Mouse (Mus musculus) forebrain, embryonic 13.5 days (tissue): Measurements from ENCODE around the gene Farsb. TPM values are rescaled to one million over a fixed set of nuclear protein-coding genes. Genes with fewer than 3 reads are reported as not detected.
A peak's percentile ranks its signal among the peaks of the same experiment; 100 is the strongest.
"Not testable (repeated sequence)": the region's sequence is repeated elsewhere in the genome, so short reads cannot be mapped to it uniquely, and the experiment has no call there.

Source experiments
- ATAC-seq: fragments of 200-750 bp; cut with Nextera tagmentation; 2 replicates; pipeline ENCODE4 v1.8.0; 2017
- H3K27ac ChIP-seq: fragments of 300-500 bp; sonication (generic); 2 replicates; pipeline ENCODE4 v1.5.1; 2015; ENCODE audit warnings: inconsistent platforms, mild to moderate bottlenecking, moderate library complexity
- H3K27me3 ChIP-seq: fragments of 300-500 bp; sonication (generic); 2 replicates; pipeline ENCODE4 v1.6.1; 2015; ENCODE audit warnings: mild to moderate bottlenecking, inconsistent platforms
- H3K36me3 ChIP-seq: fragments of 300-500 bp; sonication (generic); 2 replicates; pipeline ENCODE4 v1.6.1; 2015; ENCODE audit warnings: mild to moderate bottlenecking, inconsistent platforms; ENCODE audit not compliant: poor library complexity, severe bottlenecking
- H3K4me1 ChIP-seq: fragments of 300-500 bp; sonication (generic); 2 replicates; pipeline ENCODE4 v1.6.1; 2015; ENCODE audit warnings: inconsistent platforms
- H3K4me2 ChIP-seq: fragments of 300-500 bp; sonication (generic); 2 replicates; pipeline ENCODE4 v1.6.1; 2015; ENCODE audit warnings: inconsistent platforms, mild to moderate bottlenecking, moderate library complexity
- H3K4me3 ChIP-seq: fragments of 300-500 bp; sonication (generic); 2 replicates; pipeline ENCODE4 v1.5.1; 2015; ENCODE audit warnings: mild to moderate bottlenecking, inconsistent platforms
- H3K9ac ChIP-seq: fragments of 300-500 bp; sonication (generic); 2 replicates; pipeline ENCODE4 v1.6.1; 2015; ENCODE audit warnings: mild to moderate bottlenecking, inconsistent platforms
- H3K9me3 ChIP-seq: fragments of 300-500 bp; sonication (generic); replicated peaks from 2 replicates; pipeline ENCODE4 v1.6.1; 2016; ENCODE audit warnings: inconsistent platforms
- WGBS: fragments of 180-500 bp; shearing (Covaris S2); methylation state at CpG from one replicate; pipeline ENCODE4 v1.1.7; 2015; 5-methylcytosine and 5-hydroxymethylcytosine counted together
- polyA plus RNA-seq: library from polyadenylated mRNA; unstranded; fragments of >200 nt; fragmentation: Nextera tagmentation; extraction: Ambion mirVana; gene quantifications from 2 replicates; pipeline ENCODE4 v1.2.1, GENCODE M21; 2015

Farsb gene
- polyA plus RNA-seq, 1 experiment from 2014 or later, result 142 TPM

- H3K36me3 ChIP-seq, result no peaks in the 10 kb centered on the region
- ATAC-seq, result no peak
- WGBS, result 81% methylated on average over 7 of the region's 7 CpGs
- no peak overlapping the region for H3K4me2 ChIP-seq
- no peaks in the 10 kb centered on the region for H3K27me3 ChIP-seq
- H3K4me1 ChIP-seq, result no peaks in the 10 kb centered on the region
- no peaks in the 10 kb centered on the region for H3K9me3 ChIP-seq
- H3K9ac ChIP-seq, result no peak overlapping the region
- H3K4me3 ChIP-seq, result no peak overlapping the region
- H3K27ac ChIP-seq, result no peak overlapping the region
Observed at GRCm38 (mm10) chr1:78518907-78519306, 30.2 kb upstream of the Farsb start.

- Histone ChIP-seq H3K36me3 (no peaks in the 10 kb centered on the region), H3K27ac (no peak overlapping the region), H3K4me3 (no peak overlapping the region), H3K4me2 (no peak overlapping the region), H3K9ac (no peak overlapping the region), H3K27me3 (peaks cover 11% of the 10 kb centered on the region; the same call in 1 of the 2 replicates), H3K9me3 (no peaks in the 10 kb centered on the region), H3K4me1 (peaks cover 7% of the 10 kb centered on the region)
- 80% methylated on average over 8 of the region's 8 CpGs for whole genome bisulfite sequencing
- no peak for ATAC-seq
Observed at GRCm38 (mm10) chr1:78512756-78513155, 24.1 kb upstream of the Farsb start.

- Histone ChIP-seq H3K9me3 (no peaks in the 10 kb centered on the region), H3K27ac (no peak within 1 kb of the TSS), H3K4me1 (peaks cover 7% of the 10 kb centered on the region), H3K36me3 (no peaks in the 10 kb centered on the region), H3K9ac (peak within 1 kb of the TSS; percentile 57), H3K4me3 (peak within 1 kb of the TSS; percentile 36), H3K27me3 (peaks cover 11% of the 10 kb centered on the region; the same call in 1 of the 2 replicates), H3K4me2 (peak within 1 kb of the TSS; percentile 61)
- WGBS, result 5% methylated on average over 25 of the region's 25 CpGs
- peak; percentile 66; the same call in 1 of the 2 replicates for ATAC-seq
Observed at GRCm38 (mm10) chr1:78511621-78512160, 23.0 kb upstream of the Farsb start, which contains the start of gene BC035947. Gene BC035947, minus strand, starts transcription at chr1:78512158.

DNA sequence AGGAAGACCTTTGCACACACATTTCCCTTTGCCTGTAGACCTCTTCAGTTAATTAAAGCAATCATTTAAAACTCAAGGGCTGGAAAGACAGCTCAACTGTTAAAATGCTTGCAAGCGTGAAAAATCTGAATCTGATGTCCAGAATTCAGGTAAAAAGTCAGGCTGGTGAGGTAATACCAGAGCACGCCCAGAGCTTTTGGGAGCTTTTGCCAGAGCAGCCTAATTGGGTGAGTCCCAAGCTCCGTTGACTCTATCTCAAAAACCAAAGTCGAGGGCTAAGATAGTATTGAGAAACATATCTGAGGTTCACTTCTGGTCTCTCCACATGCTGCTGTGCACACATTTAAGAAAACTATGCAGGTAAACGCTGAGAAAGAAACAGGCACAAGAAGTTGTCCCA, 22.2 kb upstream of the Farsb start, which contains the start of gene Mogat1:
Gene Mogat1, plus strand, starts transcription at position 130 of the 400 bp plus-strand sequence.
- Histone ChIP-seq H3K9ac (peak within 1 kb of the TSS; percentile 57), H3K4me3 (peak within 1 kb of the TSS; percentile 36), H3K36me3 (no peaks in the 10 kb centered on the region), H3K9me3 (no peaks in the 10 kb centered on the region), H3K27ac (no peak within 1 kb of the TSS), H3K4me2 (peak within 1 kb of the TSS; percentile 61), H3K27me3 (peaks cover 11% of the 10 kb centered on the region; the same call in 1 of the 2 replicates), H3K4me1 (peaks cover 7% of the 10 kb centered on the region)
- 52% methylated on average over 5 of the region's 5 CpGs for WGBS
- no peak for ATAC-seq

GRCm38 (mm10) chr1:78507137-78507536, 18.4 kb upstream of the Farsb start:
- no peaks in the 10 kb centered on the region for H3K36me3 ChIP-seq
- peaks cover 6% of the 10 kb centered on the region; the same call in 1 of the 2 replicates for H3K27me3 ChIP-seq
- H3K27ac ChIP-seq, result no peak overlapping the region
- no peaks in the 10 kb centered on the region for H3K9me3 ChIP-seq
- WGBS, result 72% methylated on average over 1 of the region's 1 CpGs
- H3K4me1 ChIP-seq, result peaks cover 7% of the 10 kb centered on the region
- ATAC-seq, result no peak
- no peak overlapping the region for H3K4me2 ChIP-seq
- no peak overlapping the region for H3K4me3 ChIP-seq
- H3K9ac ChIP-seq, result no peak overlapping the region

- H3K4me3 ChIP-seq, result no peak overlapping the region
- ATAC-seq, result no peak
- no peaks in the 10 kb centered on the region for H3K4me1 ChIP-seq
- H3K9me3 ChIP-seq, result no peaks in the 10 kb centered on the region
- H3K9ac ChIP-seq, result no peak overlapping the region
- no peaks in the 10 kb centered on the region for H3K36me3 ChIP-seq
- no peak overlapping the region for H3K4me2 ChIP-seq
- 94% methylated on average over 6 of the region's 6 CpGs for WGBS
- no peak overlapping the region for H3K27ac ChIP-seq
- no peaks in the 10 kb centered on the region for H3K27me3 ChIP-seq
Observed at GRCm38 (mm10) chr1:78502527-78502926, 13.8 kb upstream of the Farsb start.

DNA sequence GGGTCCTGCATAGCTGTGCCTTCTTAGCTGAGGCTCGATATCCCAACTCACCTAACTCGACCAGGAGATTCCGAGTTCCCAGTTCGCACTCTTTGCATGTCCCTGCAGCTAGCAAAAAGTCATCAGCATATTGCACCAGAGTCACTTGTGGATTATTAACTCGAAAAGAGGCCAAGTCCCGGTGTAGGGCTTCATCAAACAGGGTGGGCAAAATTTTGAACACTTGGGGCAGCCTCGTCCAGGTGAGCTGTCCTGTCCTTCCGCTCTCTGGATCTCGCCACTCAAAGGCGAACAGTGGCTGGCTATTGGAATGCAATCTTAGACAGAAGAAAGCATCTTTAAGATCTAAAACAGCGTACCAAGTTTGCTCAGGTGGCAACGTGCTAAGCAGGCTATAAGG, 13.2 kb upstream of the Farsb start:
- not testable (repeated sequence) for H3K27me3 ChIP-seq, H3K27ac ChIP-seq, H3K4me3 ChIP-seq, H3K4me1 ChIP-seq, H3K9me3 ChIP-seq, H3K4me2 ChIP-seq, ATAC-seq, H3K9ac ChIP-seq, H3K36me3 ChIP-seq
- 90% methylated on average over 12 of the region's 12 CpGs for WGBS

GRCm38 (mm10) chr1:78501036-78501435, 12.3 kb upstream of the Farsb start:
- H3K4me3 ChIP-seq, result no peak overlapping the region
- ATAC-seq, result no peak
- H3K4me2 ChIP-seq, result no peak overlapping the region
- H3K27ac ChIP-seq, result no peak overlapping the region
- H3K27me3 ChIP-seq, result no peaks in the 10 kb centered on the region
- 93% methylated on average over 16 of the region's 16 CpGs for WGBS
- H3K9me3 ChIP-seq, result no peaks in the 10 kb centered on the region
- H3K9ac ChIP-seq, result no peak overlapping the region
- H3K4me1 ChIP-seq, result no peaks in the 10 kb centered on the region
- H3K36me3 ChIP-seq, result no peaks in the 10 kb centered on the region

DNA sequence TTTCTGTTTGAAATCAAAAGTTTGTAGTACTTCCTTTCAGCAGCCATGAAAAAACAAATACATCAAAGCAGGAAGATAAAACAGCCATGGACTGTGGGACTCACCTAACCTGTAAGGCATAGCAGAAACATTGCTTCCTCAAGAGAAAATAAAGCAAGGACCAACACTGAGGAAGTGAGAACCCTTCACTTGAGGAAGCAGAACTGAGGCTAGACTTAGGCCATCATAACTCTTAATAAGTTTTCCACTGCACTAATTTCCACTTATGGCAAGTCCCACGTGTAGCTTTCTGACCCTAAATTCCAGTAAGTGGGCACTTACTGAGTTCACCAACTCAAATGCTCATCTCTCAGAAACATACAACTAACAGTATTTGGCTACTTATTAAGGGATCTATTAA, 1.4 kb upstream of the Farsb start:
- Histone ChIP-seq H3K4me3 (0 out of 2 replicates have a peak overlapping the region, but pooled peaks have one; percentile 95), H3K4me2 (no peak overlapping the region), H3K4me1 (peaks cover 23% of the 10 kb centered on the region), H3K9me3 (no peaks in the 10 kb centered on the region), H3K36me3 (no peaks in the 10 kb centered on the region), H3K27me3 (peaks cover 8% of the 10 kb centered on the region; the same call in 1 of the 2 replicates), H3K9ac (no peak overlapping the region), H3K27ac (no peak overlapping the region)
- 78% methylated on average over 1 of the region's 1 CpGs for WGBS
- no peak for ATAC-seq

GRCm38 (mm10) chr1:78488427-78488751, 308 bp downstream of the Farsb start:
- no peaks in the 10 kb centered on the region for H3K9me3 ChIP-seq
- peak overlapping the region; percentile 95 for H3K4me3 ChIP-seq
- peak overlapping the region; percentile 93 for H3K4me2 ChIP-seq
- ATAC-seq, result no peak
- H3K4me1 ChIP-seq, result peaks cover 23% of the 10 kb centered on the region
- peak overlapping the region; percentile 89 for H3K9ac ChIP-seq
- WGBS, result under 1% methylated on average over 28 of the region's 28 CpGs
- peak overlapping the region; percentile 38; the same call in 1 of the 2 replicates for H3K27ac ChIP-seq
- H3K27me3 ChIP-seq, result peaks cover 8% of the 10 kb centered on the region; the same call in 1 of the 2 replicates
- no peaks in the 10 kb centered on the region for H3K36me3 ChIP-seq

DNA sequence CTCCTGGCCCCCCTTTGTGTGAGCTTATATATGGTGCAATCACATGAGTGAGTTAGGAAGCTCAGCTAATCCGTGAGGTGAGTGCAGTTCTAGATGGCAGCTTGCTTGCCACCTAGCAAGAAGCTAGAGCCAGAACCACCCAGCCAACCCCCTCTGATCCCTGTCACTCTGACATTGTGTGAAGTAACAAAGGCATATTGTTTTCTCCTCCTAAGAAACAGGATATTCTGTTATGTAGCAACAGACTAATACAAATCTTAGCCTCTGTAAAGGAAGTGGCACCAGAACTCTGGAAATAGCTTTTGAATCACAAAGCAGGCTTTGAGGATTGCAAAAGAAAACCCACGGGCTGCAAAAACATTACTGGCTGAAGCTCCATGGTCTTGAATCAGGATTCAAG, 4.3 kb downstream of the Farsb start:
- H3K27me3 ChIP-seq, result no peaks in the 10 kb centered on the region
- no peak for ATAC-seq
- 44% methylated on average over 2 of the region's 2 CpGs for WGBS
- H3K4me1 ChIP-seq, result peaks cover 19% of the 10 kb centered on the region
- no peak overlapping the region for H3K4me2 ChIP-seq
- H3K9ac ChIP-seq, result no peak overlapping the region
- no peak overlapping the region for H3K4me3 ChIP-seq
- peaks cover 11% of the 10 kb centered on the region for H3K36me3 ChIP-seq
- no peak overlapping the region for H3K27ac ChIP-seq
- no peaks in the 10 kb centered on the region for H3K9me3 ChIP-seq

- no peak overlapping the region for H3K9ac ChIP-seq
- peaks cover 14% of the 10 kb centered on the region for H3K36me3 ChIP-seq
- H3K4me1 ChIP-seq, result peaks cover 17% of the 10 kb centered on the region
- H3K27me3 ChIP-seq, result no peaks in the 10 kb centered on the region
- no peak for ATAC-seq
- 93% methylated on average over 3 of the region's 3 CpGs for WGBS
- H3K4me3 ChIP-seq, result no peak overlapping the region
- H3K27ac ChIP-seq, result no peak overlapping the region
- H3K4me2 ChIP-seq, result no peak overlapping the region
- no peaks in the 10 kb centered on the region for H3K9me3 ChIP-seq
Observed at GRCm38 (mm10) chr1:78483430-78483829, 5.3 kb downstream of the Farsb start.

- H3K27me3 ChIP-seq, result no peaks in the 10 kb centered on the region
- WGBS, result 93% methylated on average over 5 of the region's 5 CpGs
- H3K4me1 ChIP-seq, result no peaks in the 10 kb centered on the region
- ATAC-seq, result no peak
- no peak overlapping the region for H3K4me3 ChIP-seq
- no peak overlapping the region for H3K9ac ChIP-seq
- no peaks in the 10 kb centered on the region for H3K9me3 ChIP-seq
- no peak overlapping the region for H3K4me2 ChIP-seq
- no peak overlapping the region for H3K27ac ChIP-seq
- H3K36me3 ChIP-seq, result peaks cover 50% of the 10 kb centered on the region
Observed at GRCm38 (mm10) chr1:78472441-78472840, 16.3 kb downstream of the Farsb start.
